Mouse (Mus musculus): ENCODE measurements around the gene Rps5. TPM values are rescaled to one million over a fixed set of nuclear protein-coding genes. Genes with fewer than 3 reads are reported as not detected.
"Not testable (repeated sequence)": the region's sequence is repeated elsewhere in the genome, so short reads cannot be mapped to it uniquely, and the experiment has no call there.

The Rps5 gene
- polyA plus RNA-seq, 1 experiment from 2014 or later = 1,044 TPM

- H3K4me3 ChIP-seq (ENCODE audit: low read length) = no peak overlapping the region
- H3K9ac ChIP-seq (replicated peaks; ENCODE audit: low read length) = no peak overlapping the region
- no peak overlapping the region for H3K27ac ChIP-seq (ENCODE audit: low read length)
- no peak overlapping the region for H3K4me2 ChIP-seq (replicated peaks; ENCODE audit: low read depth, low read length)
- H3K9me3 ChIP-seq (ENCODE audit: low read length) = no peaks in the 10 kb centered on the region
- peaks cover 22% of the 10 kb centered on the region for H3K4me1 ChIP-seq (ENCODE audit: insufficient read depth, low read length)
- 83% methylated on average over 7 of the region's 7 CpGs for WGBS
- no peaks in the 10 kb centered on the region for H3K27me3 ChIP-seq (ENCODE audit: insufficient read depth, low read length)
- ATAC-seq (ENCODE audit: low FRiP score, low TSS enrichment) = no peak
- H3K36me3 ChIP-seq (ENCODE audit: insufficient read depth, low read length) = peaks cover 40% of the 10 kb centered on the region
Measured at GRCm38 (mm10) chr7:12926316-12926715, 4.2 kb downstream of the Rps5 start.

DNA sequence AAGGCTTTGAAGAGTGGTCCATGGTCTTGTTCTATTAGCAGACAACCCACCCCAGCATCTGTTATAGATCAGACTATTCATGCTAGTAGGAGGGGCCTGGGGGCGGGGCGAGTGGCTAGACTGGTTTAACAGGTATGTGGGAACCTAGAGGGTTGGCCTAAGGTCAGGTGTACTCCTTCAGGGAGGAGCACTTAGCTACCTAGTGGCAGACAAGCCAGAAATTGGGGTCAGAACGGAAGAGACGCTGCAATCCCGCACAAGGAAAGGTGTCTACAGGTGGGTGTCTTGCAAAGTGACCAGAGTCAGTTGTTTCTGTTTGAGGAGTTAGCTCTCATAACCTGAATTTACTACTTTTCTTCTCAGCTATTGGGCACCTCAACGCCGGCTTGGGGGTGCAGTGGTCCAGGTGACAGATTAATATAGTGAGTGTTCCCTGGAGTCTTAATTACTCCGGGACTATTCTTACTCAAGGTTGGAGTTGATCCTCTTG is 5.1 kb downstream of the Rps5 start, which contains the start of gene Rnf225:
Gene Rnf225 (plus strand): TSS at position 226 of the 490 bp plus-strand sequence.
- Histone ChIP-seq H3K4me1 (ENCODE audit: insufficient read depth, low read length) (peaks cover 22% of the 10 kb centered on the region), H3K36me3 (ENCODE audit: insufficient read depth, low read length) (peaks cover 40% of the 10 kb centered on the region), H3K9me3 (ENCODE audit: low read length) (no peaks in the 10 kb centered on the region), H3K4me3 (ENCODE audit: low read length) (peak within 1 kb of the TSS; percentile 40), H3K27me3 (ENCODE audit: insufficient read depth, low read length) (no peaks in the 10 kb centered on the region), H3K9ac (replicated peaks; ENCODE audit: low read length) (peak within 1 kb of the TSS; percentile 61), H3K4me2 (replicated peaks; ENCODE audit: low read depth, low read length) (peak within 1 kb of the TSS; percentile 71), H3K27ac (ENCODE audit: low read length) (no peak within 1 kb of the TSS)
- WGBS = 14% methylated on average over 8 of the region's 8 CpGs
- peak; percentile 52; the same call in 1 of the 2 replicates for ATAC-seq (ENCODE audit: low FRiP score, low TSS enrichment)

GRCm38 (mm10) chr7:12927693-12928589 is 5.9 kb downstream of the Rps5 start:
- Histone ChIP-seq H3K4me2 (replicated peaks; ENCODE audit: low read depth, low read length) (peak overlapping the region; percentile 71), H3K27me3 (ENCODE audit: insufficient read depth, low read length) (no peaks in the 10 kb centered on the region), H3K9me3 (ENCODE audit: low read length) (no peaks in the 10 kb centered on the region), H3K27ac (ENCODE audit: low read length) (no peak overlapping the region), H3K9ac (replicated peaks; ENCODE audit: low read length) (peak overlapping the region; percentile 61), H3K4me3 (ENCODE audit: low read length) (peak overlapping the region; percentile 40), H3K4me1 (ENCODE audit: insufficient read depth, low read length) (peaks cover 19% of the 10 kb centered on the region), H3K36me3 (ENCODE audit: insufficient read depth, low read length) (peaks cover 40% of the 10 kb centered on the region)
- 3% methylated on average over 65 of the region's 65 CpGs for WGBS
- ATAC-seq (ENCODE audit: low FRiP score, low TSS enrichment) = peak; percentile 71; the same call in 1 of the 2 replicates

DNA sequence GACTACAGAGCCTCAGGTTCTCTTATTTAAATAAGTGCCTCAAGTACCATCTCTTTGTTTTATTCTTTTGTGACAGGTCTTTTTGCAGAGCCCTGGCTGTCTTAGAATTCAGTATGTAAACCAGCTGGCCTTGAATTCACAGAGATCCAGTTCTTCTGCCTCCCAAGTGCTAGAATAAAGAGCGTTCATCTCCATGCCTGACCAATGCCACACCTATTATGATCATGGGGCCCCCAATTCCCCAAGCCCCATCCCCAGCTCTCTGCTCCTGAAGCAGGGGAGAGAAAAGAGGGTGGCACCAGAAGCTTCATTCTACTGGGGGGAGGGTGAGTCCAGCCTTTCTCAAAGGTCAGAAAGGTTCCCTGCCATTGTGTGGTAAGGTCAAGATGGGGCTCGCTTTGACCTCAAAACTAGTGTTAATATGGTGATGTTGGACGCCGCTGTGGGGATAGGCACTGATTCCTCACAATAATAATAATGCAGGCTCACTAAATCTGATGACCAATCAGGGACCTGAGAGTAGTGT is 11.6 kb downstream of the Rps5 start:
- Histone ChIP-seq H3K9ac (replicated peaks; ENCODE audit: low read length) (no peak overlapping the region), H3K9me3 (ENCODE audit: low read length) (no peaks in the 10 kb centered on the region), H3K4me1 (ENCODE audit: insufficient read depth, low read length) (no peaks in the 10 kb centered on the region), H3K4me3 (ENCODE audit: low read length) (no peak overlapping the region), H3K36me3 (ENCODE audit: insufficient read depth, low read length) (no peaks in the 10 kb centered on the region), H3K27ac (ENCODE audit: low read length) (no peak overlapping the region), H3K4me2 (replicated peaks; ENCODE audit: low read depth, low read length) (no peak overlapping the region), H3K27me3 (ENCODE audit: insufficient read depth, low read length) (no peaks in the 10 kb centered on the region)
- no peak for ATAC-seq (ENCODE audit: low FRiP score, low TSS enrichment)
- 70% methylated on average over 4 of the region's 4 CpGs for WGBS

DNA sequence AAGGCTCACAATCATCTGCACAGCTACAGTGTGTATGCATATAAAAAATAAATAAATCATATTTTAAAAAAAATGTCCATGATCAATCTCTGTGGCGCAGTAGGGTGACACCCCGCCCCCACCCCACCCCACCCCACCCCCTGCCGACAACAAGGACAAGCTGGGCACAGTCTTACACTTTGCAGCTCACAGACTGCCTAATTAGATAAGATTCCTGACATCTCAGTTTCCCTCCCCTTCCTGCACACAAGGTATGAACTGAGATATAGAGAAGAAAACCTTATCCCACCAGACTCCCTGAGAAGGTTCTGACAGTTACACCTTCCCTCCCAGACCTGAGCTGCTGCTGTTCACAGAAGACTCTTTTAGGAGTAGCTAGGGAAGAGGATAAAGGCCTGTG is 12.7 kb downstream of the Rps5 start:
- ATAC-seq (ENCODE audit: low FRiP score, low TSS enrichment) = no peak
- 75% methylated on average over 3 of the region's 3 CpGs for WGBS

GRCm38 (mm10) chr7:12937254-12937803 is 15.2 kb downstream of the Rps5 start:
- H3K4me1 ChIP-seq (ENCODE audit: insufficient read depth, low read length); H3K4me2 ChIP-seq (replicated peaks; ENCODE audit: low read depth, low read length); H3K27me3 ChIP-seq (ENCODE audit: insufficient read depth, low read length); H3K27ac ChIP-seq (ENCODE audit: low read length); H3K36me3 ChIP-seq (ENCODE audit: insufficient read depth, low read length); H3K9ac ChIP-seq (replicated peaks; ENCODE audit: low read length); ATAC-seq (ENCODE audit: low FRiP score, low TSS enrichment); H3K9me3 ChIP-seq (ENCODE audit: low read length); H3K4me3 ChIP-seq (ENCODE audit: low read length): not testable (repeated sequence)
- WGBS = 77% methylated on average over 3 of the region's 4 CpGs

More for the DNA sequence above, 12.7 kb downstream of the Rps5 start:
- Histone ChIP-seq H3K9me3 (ENCODE audit: low read length) (no peaks in the 10 kb centered on the region), H3K4me3 (ENCODE audit: low read length) (no peak overlapping the region), H3K36me3 (ENCODE audit: insufficient read depth, low read length) (no peaks in the 10 kb centered on the region), H3K4me1 (ENCODE audit: insufficient read depth, low read length) (no peaks in the 10 kb centered on the region), H3K27ac (ENCODE audit: low read length) (no peak overlapping the region), H3K9ac (replicated peaks; ENCODE audit: low read length) (no peak overlapping the region), H3K27me3 (ENCODE audit: insufficient read depth, low read length) (no peaks in the 10 kb centered on the region), H3K4me2 (replicated peaks; ENCODE audit: low read depth, low read length) (no peak overlapping the region)

DNA sequence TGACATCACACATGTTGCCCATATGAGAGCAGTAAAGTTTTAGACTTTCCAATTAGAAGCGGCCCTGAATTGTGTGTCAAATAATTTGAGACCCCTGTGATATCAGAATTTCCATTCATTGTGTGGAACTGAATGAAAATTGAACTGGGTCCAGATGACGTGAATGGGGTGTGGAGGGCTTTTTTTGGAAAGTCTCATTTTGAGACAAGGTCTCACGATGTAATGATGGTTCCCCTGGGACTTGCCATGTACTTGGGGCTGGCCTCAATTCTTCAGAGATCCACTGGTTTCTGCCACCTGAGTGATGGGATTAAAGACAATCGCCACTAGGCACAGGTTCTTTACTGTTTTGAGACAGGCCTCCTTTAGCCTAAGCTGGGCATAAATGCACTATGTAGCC is 18.5 kb downstream of the Rps5 start:
- H3K27me3 ChIP-seq (ENCODE audit: insufficient read depth, low read length) = no peaks in the 10 kb centered on the region
- WGBS = 84% methylated on average over 4 of the region's 4 CpGs
- no peaks in the 10 kb centered on the region for H3K36me3 ChIP-seq (ENCODE audit: insufficient read depth, low read length)
- H3K9me3 ChIP-seq (ENCODE audit: low read length) = no peaks in the 10 kb centered on the region
- no peaks in the 10 kb centered on the region for H3K4me1 ChIP-seq (ENCODE audit: insufficient read depth, low read length)
- no peak overlapping the region for H3K27ac ChIP-seq (ENCODE audit: low read length)
- H3K9ac ChIP-seq (replicated peaks; ENCODE audit: low read length) = no peak overlapping the region
- H3K4me3 ChIP-seq (ENCODE audit: low read length) = no peak overlapping the region
- no peak overlapping the region for H3K4me2 ChIP-seq (replicated peaks; ENCODE audit: low read depth, low read length)
- no peak for ATAC-seq (ENCODE audit: low FRiP score, low TSS enrichment)

- H3K27me3 ChIP-seq (ENCODE audit: insufficient read depth, low read length) = no peaks in the 10 kb centered on the region
- no peak for ATAC-seq (ENCODE audit: low FRiP score, low TSS enrichment)
- H3K9ac ChIP-seq (replicated peaks; ENCODE audit: low read length) = no peak overlapping the region
- no peak overlapping the region for H3K27ac ChIP-seq (ENCODE audit: low read length)
- H3K9me3 ChIP-seq (ENCODE audit: low read length) = no peaks in the 10 kb centered on the region
- H3K4me2 ChIP-seq (replicated peaks; ENCODE audit: low read depth, low read length) = no peak overlapping the region
- H3K4me1 ChIP-seq (ENCODE audit: insufficient read depth, low read length) = no peaks in the 10 kb centered on the region
- no peaks in the 10 kb centered on the region for H3K36me3 ChIP-seq (ENCODE audit: insufficient read depth, low read length)
- no peak overlapping the region for H3K4me3 ChIP-seq (ENCODE audit: low read length)
Measured at GRCm38 (mm10) chr7:12943488-12943887, 21.4 kb downstream of the Rps5 start.

DNA sequence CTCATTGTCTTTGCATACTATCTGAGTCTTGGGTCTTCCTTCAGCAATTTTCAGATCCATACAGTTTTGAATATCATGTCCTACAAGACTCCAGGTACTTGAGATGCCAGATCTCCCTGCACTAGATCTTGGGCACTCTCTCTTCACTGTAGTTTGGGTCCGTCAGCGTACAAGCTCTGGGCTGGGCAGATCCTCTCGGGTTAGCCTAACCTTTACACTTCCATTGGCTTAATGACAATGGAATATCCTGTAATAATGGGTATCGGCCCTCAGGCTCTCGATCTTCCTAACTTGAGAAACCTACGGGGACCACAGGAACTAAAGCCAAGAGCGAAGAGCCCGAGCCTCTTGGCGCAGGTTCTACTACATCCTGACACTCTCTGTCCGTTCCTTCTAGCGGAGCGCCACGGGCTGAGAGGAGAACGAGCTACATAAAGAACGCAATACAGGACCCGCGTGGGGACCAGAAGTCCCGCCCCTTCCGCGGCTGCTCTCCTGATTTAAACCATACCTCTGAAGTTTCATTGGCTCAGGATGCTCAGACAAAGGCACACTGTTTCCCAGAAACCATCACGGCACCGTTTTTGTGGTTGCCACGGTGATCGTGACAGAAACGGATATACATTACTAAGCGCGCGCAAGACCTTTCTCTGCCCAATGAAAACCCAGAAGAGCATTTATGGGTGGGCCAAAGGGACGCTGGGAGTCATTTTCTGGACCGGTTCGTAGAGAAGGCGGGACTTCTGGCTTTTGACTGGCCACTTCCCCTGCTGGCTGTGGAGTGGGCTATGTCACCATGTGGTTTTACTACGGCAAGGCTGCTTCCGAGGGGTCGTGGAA is 27.2 kb downstream of the Rps5 start:
- H3K9ac ChIP-seq (replicated peaks; ENCODE audit: low read length) = peak overlapping the region; percentile 80
- H3K4me3 ChIP-seq (ENCODE audit: low read length) = peak overlapping the region; percentile 61
- WGBS = 6% methylated on average over 35 of the region's 35 CpGs
- no peaks in the 10 kb centered on the region for H3K27me3 ChIP-seq (ENCODE audit: insufficient read depth, low read length)
- ATAC-seq (ENCODE audit: low FRiP score, low TSS enrichment) = peak; percentile 98
- peak overlapping the region; percentile 84 for H3K27ac ChIP-seq (ENCODE audit: low read length)
- peak overlapping the region; percentile 94 for H3K4me2 ChIP-seq (replicated peaks; ENCODE audit: low read depth, low read length)
- H3K9me3 ChIP-seq (ENCODE audit: low read length) = no peaks in the 10 kb centered on the region
- H3K4me1 ChIP-seq (ENCODE audit: insufficient read depth, low read length) = peaks cover 9% of the 10 kb centered on the region
- H3K36me3 ChIP-seq (ENCODE audit: insufficient read depth, low read length) = no peaks in the 10 kb centered on the region
